Mouse (Mus musculus) heart, postnatal 10 days (tissue): ENCODE data around the gene Cldn22. TPM values are rescaled to one million over a fixed set of nuclear protein-coding genes. Genes with fewer than 3 reads are reported as not detected.
A peak's percentile ranks its signal among the peaks of the same experiment; 100 is the strongest.

Experiments
- DNase-seq, 2 experiments: peaks; one replicate each; pipeline ENCODE4 v3.0.0; 2021
- intact Hi-C: fragments of 180-260 bp; cut with DNase I; formaldehyde crosslinking; loops from one replicate; pipeline ENCODE4 v1.15.1; 2025
- total RNA-seq, 2 experiments: library from RNA; stranded (reverse); gene quantifications; 2 replicates each; pipeline ENCODE4 v1.2.3; 2021

Cldn22 gene
- total RNA-seq, 2 experiments from 2014 or later: not detected

GRCm38 (mm10) chr8:47826911-47827310 lies 2.6 kb downstream of the Cldn22 start:
- intact Hi-C loops: no loop called here
- no peak for DNase-seq

- intact Hi-C loops: no loop called here
- DNase-seq: no peak
Observed at GRCm38 (mm10) chr8:47832616-47833015, 8.3 kb downstream of the Cldn22 start.

- intact Hi-C loops: no loop called here
- DNase-seq: no peak
Observed at GRCm38 (mm10) chr8:47833944-47834343, 9.7 kb downstream of the Cldn22 start.

- intact Hi-C loops: loop anchor here (5.0 kb wide), 1 partner anchor 101 kb away; no protein-coding TSS in a partner anchor
- no peak for DNase-seq
Observed at GRCm38 (mm10) chr8:47843063-47843462, 18.8 kb downstream of the Cldn22 start.

- no peak for DNase-seq
- intact Hi-C loops: loop anchor here (5.0 kb wide), 1 partner anchor 101 kb away; no protein-coding TSS in a partner anchor
Observed at GRCm38 (mm10) chr8:47843651-47844050, 19.4 kb downstream of the Cldn22 start.

GRCm38 (mm10) chr8:47845956-47846355 lies 21.7 kb downstream of the Cldn22 start:
- intact Hi-C loops: no loop called here

GRCm38 (mm10) chr8:47847161-47847560 lies 22.9 kb downstream of the Cldn22 start:
- DNase-seq: no peak
- intact Hi-C loops: no loop called here

More at GRCm38 (mm10) chr8:47845956-47846355, 21.7 kb downstream of the Cldn22 start:
- no peak for DNase-seq

- DNase-seq: no peak
- intact Hi-C loops: no loop called here
Observed at GRCm38 (mm10) chr8:47847931-47848330, 23.6 kb downstream of the Cldn22 start.

GRCm38 (mm10) chr8:47849842-47850241 lies 25.6 kb downstream of the Cldn22 start:
- intact Hi-C loops: no loop called here

GRCm38 (mm10) chr8:47851824-47852502 lies 27.7 kb downstream of the Cldn22 start:
- intact Hi-C loops: no loop called here

More at GRCm38 (mm10) chr8:47849842-47850241, 25.6 kb downstream of the Cldn22 start:
- peak in 1 of 2 experiments; percentile 20 for DNase-seq

GRCm38 (mm10) chr8:47852737-47853136 lies 28.5 kb downstream of the Cldn22 start:
- peak in 1 of 2 experiments; percentile 21 for DNase-seq
- intact Hi-C loops: no loop called here

More at GRCm38 (mm10) chr8:47851824-47852502, 27.7 kb downstream of the Cldn22 start:
- DNase-seq: peak; percentile 79 to 83

- DNase-seq: no peak
- intact Hi-C loops: no loop called here
Observed at GRCm38 (mm10) chr8:47853356-47853755, 29.1 kb downstream of the Cldn22 start.

GRCm38 (mm10) chr8:47859259-47859658 lies 35.0 kb downstream of the Cldn22 start:
- DNase-seq: no peak
- intact Hi-C loops: no loop called here

- intact Hi-C loops: loop anchor here (5.0 to 10.0 kb wide), 2 partner anchors 231 to 658 kb away; partner anchors contain the start of gene Dctd
- no peak for DNase-seq
Observed at GRCm38 (mm10) chr8:47866568-47866967, 42.3 kb downstream of the Cldn22 start.

GRCm38 (mm10) chr8:47867067-47867466 lies 42.8 kb downstream of the Cldn22 start:
- intact Hi-C loops: loop anchor here (1.0 to 10.0 kb wide), 3 partner anchors 149 to 658 kb away; partner anchors contain the start of gene Dctd
- DNase-seq: peak; percentile 85 to 93

- intact Hi-C loops: loop anchor here (1.0 to 5.0 kb wide), 4 partner anchors 60 to 144 kb away; no protein-coding TSS in a partner anchor
Observed at GRCm38 (mm10) chr8:47872361-47873107, 48.3 kb downstream of the Cldn22 start.

GRCm38 (mm10) chr8:47874497-47875178 lies 50.4 kb downstream of the Cldn22 start:
- intact Hi-C loops: loop anchor here (5.0 kb wide), 3 partner anchors 58 to 123 kb away; no protein-coding TSS in a partner anchor
- no peak for DNase-seq

More at GRCm38 (mm10) chr8:47872361-47873107, 48.3 kb downstream of the Cldn22 start:
- peak; percentile 50 to 69 for DNase-seq
